Mouse (Mus musculus) left cerebral cortex, postnatal 36 days (tissue): ENCODE measurements around the gene Rplp2. TPM values are rescaled to one million over a fixed set of nuclear protein-coding genes. Genes with fewer than 3 reads are reported as not detected.
"Not testable (repeated sequence)": the region's sequence is repeated elsewhere in the genome, so short reads cannot be mapped to it uniquely, and the experiment has no call there.

Source experiments
- DNase-seq, 2 experiments: peaks; one replicate each; pipeline ENCODE4 v3.0.0; 2021 to 2022; ENCODE audit warnings: low spot score in 2 of 2, mixed read lengths in 1 of 2
- intact Hi-C: fragments of 180-260 bp; cut with DNase I; formaldehyde crosslinking; loops from one replicate; pipeline ENCODE4 v1.15.1; 2025
- total RNA-seq, 2 experiments: library from RNA; stranded (reverse); gene quantifications; 2 replicates each; pipeline ENCODE4 v1.2.3; 2021

The Rplp2 gene
- total RNA-seq, 2 experiments from 2014 or later, result 493 to 570 TPM

DNA sequence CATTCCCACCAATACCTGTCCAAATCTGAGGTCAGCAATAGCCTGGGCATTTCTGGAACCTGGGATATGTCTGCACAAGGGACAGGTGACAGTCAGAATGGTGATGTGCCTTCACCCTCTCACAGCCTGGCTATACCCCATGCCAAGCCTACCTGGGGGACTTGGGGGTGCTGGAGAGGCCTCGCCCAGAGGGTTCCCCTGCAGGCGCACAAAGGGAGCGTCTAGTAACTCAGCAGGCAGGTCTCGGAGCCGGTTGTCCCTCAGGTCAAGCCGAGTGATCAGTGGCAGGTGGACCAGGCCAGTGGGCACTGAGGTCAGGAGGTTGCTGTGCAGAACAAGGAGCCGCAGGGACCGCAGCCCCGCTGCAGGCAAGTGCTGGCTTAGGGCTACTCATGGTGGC lies 5.7 kb upstream of the Rplp2 start:
- intact Hi-C loops, result no loop called here
- DNase-seq, result no peak

DNA sequence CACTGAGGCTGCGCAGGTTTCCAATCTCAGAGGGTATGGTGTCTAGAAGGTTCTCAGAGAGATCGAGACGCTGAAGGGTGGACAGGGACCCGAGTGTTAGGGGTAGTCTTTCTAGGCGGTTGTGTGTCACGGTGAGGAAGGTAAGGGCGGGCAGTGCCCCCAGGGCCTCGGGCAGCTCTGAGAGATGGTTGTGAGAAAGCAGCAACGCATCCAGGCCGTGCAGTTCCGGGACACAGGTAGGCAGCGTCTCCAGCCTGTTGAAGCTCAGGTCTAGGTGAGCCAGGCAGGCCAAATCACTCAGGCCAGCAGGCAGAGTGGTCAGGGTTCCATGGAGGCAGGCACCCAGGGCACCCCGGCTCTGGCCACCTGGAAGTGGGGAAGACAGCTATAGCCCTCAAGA lies 5.0 kb upstream of the Rplp2 start:
- intact Hi-C loops, result no loop called here
- DNase-seq, result no peak

DNA sequence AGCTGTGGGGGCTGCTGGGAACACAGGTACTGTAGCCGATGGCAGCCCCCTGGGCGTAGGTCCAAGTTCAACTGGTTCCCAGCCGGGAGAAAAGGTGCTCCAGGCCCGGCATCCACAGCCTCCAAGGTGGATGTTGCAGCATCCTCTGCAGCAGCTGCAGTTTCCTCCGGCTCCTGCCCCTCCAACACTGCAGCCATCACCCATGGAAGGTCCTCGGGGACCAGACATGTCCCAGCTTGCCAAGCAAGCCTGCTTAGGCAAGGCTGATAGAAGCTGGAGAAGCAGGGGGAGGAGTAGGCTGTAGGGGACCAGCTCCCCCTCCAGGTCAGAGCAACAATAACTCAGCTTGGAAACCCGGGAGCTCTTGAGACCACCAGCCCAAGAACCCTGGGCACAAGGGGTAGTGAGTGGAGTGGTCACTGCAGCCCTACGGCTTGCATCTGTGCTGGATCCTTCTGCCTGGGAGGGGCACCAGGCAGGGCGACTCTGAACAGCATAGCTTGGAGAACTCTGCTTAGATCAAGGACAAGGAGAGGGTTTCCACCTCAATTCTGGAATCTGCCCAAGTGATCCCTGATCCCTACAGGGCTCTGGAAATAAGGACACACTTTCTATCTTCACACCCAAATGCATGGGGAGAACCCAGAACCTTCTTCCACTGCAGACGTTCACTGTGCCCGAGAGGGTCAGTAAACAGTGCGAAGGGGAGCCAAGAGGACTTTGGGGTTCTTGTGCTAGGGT lies 3.9 kb upstream of the Rplp2 start:
- intact Hi-C loops, result no loop called here
- DNase-seq, result no peak

DNA sequence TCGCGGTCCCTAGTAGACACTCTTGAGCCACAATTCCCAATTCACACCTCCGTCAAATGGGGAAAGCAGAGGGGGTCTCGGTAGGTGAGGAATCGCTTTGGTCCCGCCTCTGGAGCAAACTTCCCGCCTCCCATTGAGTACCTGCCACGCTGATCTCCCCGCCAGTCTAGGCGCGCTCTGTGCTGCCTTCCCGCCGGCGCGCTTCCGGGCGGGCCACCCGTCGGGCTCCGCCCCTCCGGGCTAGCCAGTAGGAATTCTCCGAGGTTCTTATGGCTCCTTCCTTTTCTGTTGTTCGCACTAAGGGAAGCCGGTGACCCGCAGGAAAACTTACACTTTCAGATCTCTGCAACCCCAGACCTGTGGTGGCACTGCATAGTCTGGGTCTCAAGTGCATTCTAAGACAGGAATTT lies 3.3 kb upstream of the Rplp2 start, which contains the start of gene Pidd1:
Gene Pidd1 (minus strand): TSS at position 198 of the 410 bp plus-strand sequence.
- DNase-seq, result no peak
- intact Hi-C loops, result no loop called here

DNA sequence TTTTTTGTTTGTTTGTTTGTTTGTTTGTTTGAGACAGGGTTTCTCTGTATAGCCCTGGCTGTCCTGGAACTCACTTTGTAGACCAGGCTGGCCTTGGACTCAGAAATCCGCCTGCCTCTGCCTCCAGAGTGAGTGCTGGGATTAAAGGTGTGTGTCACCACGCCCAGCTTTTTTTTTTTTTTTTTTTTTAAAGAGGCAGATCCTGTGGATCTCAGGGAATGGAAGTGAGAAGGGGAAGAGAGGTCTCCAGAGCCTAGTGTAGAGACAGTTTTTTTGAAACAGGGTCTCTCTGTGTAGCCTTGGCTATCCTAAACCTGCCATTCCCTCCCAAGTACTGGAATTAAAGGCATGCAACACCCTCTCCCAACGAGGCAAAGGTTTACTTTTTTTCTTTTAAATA lies 796 bp upstream of the Rplp2 start:
- intact Hi-C loops, DNase-seq: not testable (repeated sequence)

DNA sequence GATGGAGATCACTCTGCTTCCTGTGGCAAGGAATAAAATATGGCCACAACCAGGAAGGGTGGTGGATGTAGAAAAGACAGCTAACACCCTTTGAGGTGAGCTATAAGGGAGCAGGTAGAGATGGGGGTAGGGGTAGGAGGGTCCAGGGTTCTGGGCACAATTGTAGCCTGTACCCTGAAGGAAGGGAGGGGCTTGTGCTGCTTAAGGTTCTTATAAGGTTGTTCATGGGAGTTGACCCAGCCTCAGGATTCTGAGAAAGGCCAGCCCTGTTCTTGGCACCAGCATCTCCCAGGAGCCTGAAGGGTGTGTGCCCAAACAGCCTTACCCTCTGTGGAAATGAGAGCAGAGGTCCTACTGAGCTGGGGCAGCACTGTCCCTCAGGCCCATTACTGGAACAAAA lies 4.8 kb downstream of the Rplp2 start:
- intact Hi-C loops, result no loop called here
- DNase-seq, result no peak

DNA sequence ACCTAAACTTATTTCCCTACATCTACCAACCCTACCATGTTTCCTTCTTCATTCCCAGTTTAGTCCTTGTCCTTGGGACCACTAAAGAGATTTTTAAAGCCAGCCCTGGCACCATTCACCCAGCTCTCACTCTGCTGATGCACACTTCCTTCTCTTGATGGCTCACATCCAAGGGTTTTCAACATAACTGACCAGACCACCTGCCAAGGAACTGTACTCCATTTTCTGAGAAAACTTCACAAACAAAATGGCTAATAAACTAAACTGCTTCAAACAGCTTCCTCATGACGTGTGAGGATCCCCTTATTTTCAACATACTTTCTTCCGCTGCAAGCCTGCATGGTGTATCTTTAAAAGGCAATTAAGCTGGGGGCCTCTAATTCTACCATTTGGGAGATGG lies 6.5 kb downstream of the Rplp2 start:
- intact Hi-C loops, result no loop called here
- DNase-seq, result no peak

DNA sequence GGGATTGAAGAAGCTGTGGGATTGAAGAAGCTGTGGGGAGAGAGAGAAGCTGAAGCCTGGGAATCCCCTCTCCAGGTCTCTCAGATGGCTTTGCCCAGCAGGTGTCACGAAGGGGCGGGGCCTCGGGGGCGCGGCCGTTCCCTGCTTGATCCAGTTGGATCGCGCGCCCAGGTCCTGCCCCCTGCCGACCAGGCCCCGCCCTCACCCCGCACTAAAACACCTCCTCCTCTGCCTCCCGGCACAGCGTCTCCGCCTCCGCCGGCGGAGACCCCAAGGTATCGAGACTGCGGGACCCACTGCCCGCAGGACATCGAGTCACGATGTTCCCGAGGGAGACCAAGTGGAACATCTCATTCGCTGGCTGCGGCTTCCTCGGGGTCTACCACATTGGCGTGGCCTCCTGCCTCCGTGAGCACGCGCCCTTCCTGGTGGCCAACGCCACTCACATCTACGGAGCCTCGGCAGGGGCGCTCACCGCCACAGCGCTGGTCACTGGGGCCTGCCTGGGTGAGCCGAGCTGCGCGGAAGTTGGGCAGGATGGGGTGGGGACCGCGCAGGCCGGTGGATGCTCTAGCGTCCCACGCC lies 7.9 kb downstream of the Rplp2 start, which contains the start of gene Pnpla2:
Gene Pnpla2 (plus strand): TSS at position 232 of the 585 bp plus-strand sequence.
- intact Hi-C loops, result loop anchor here (5.0 kb wide), 1 partner anchor 43 kb away; the partner anchor contains the start of gene Gatd1
- peak; percentile 90 to 92 for DNase-seq

DNA sequence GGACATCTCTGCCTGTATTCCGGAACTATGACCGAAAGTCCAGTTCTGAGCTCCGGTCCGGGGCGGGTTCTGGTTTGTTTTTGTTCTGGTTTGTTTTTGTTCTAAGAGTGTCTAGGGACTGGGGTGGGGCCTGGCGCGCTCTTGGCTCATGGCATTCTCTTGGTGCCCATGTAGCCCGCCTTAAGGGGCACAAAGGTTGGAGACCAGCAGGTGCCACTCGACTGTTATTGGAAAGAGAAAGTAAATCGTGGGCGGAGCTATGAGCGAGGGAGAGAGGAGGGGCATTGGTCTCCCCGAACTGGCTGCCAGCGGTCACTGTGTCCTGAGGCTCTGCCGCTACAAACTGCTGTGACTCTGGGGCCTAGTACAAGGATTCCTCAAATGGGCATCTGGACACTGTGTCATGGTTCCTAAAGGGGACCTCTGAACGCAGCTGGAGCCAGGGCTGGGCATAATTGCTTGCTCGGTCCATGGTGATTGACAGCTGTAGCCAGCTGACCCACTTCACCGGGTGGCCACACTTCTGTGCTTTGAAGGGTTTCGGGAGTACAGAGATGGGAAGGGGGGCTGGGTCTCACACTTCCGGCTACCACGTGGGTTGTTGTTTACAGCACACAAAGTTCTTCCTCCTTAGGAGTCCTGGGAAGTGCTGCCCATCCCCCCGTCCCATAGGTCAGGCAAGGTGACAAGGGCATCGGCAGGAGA lies 8.6 kb downstream of the Rplp2 start:
- intact Hi-C loops, result loop anchor here (5.0 kb wide), 1 partner anchor 43 kb away; the partner anchor contains the start of gene Gatd1

DNA sequence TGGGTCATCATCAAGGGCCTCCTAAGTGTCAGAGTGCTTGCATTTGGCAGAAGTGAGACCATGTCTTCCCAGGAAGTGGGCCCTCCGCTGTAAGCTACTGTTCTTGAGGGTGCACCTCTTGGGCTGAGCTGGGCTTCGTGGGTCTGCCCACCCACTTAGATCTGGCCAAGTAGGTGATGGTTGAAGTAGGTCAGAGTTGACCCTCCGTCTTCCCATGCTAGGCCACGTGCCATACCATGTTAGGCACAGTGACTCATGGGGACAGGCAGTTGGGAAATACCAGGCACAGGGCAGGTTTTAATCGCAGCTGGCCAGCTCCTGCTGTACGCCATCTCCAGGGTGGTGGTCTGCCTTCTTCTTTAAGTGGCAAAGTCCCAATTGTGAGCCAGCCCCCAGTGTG lies 9.6 kb downstream of the Rplp2 start:
- intact Hi-C loops, result loop anchor here (5.0 kb wide), 1 partner anchor 44 kb away; the partner anchor contains the start of gene Gatd1
- no peak for DNase-seq

More for the DNA sequence above, 8.6 kb downstream of the Rplp2 start:
- DNase-seq, result peak; percentile 46 to 52

DNA sequence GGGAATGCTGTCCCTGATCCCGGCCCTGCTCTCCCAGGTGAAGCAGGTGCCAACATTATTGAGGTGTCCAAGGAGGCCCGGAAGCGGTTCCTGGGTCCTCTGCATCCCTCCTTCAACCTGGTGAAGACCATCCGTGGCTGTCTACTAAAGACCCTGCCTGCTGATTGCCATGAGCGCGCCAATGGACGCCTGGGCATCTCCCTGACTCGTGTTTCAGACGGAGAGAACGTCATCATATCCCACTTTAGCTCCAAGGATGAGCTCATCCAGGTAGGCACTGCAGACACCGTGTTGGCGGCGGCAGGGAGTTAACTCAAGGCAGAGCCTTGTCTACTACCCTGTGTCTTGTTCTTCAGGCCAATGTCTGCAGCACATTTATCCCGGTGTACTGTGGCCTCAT lies 10.1 kb downstream of the Rplp2 start:
- intact Hi-C loops, result loop anchor here (5.0 kb wide), 1 partner anchor 45 kb away; the partner anchor contains the start of gene Gatd1
- DNase-seq, result no peak

DNA sequence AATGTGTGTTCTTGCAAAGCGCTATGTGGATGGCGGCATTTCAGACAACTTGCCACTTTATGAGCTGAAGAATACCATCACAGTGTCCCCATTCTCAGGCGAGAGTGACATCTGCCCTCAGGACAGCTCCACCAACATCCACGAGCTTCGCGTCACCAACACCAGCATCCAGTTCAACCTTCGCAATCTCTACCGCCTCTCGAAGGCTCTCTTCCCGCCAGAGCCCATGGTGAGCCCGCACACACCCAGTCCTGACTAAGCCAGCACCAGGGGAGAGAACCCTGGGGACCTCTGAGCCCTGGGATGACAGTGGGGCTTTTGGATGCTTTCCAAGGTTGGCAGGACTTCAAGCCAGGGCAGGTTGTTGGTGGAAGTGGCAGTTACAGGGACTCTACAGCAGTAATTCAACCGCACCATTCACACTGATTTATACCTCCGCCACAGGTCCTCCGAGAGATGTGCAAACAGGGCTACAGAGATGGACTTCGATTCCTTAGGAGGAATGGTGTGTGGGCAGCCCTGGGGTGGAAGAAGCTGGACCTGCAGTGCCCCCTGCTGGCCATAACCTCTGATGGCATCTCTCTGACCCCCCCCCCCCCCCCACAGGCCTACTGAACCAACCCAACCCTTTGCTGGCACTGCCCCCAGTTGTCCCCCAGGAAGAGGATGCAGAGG lies 11.0 kb downstream of the Rplp2 start:
- intact Hi-C loops, result loop anchor here (5.0 kb wide), 1 partner anchor 46 kb away; the partner anchor contains the start of gene Gatd1
- DNase-seq, result peak in 1 of 2 experiments; percentile 12

DNA sequence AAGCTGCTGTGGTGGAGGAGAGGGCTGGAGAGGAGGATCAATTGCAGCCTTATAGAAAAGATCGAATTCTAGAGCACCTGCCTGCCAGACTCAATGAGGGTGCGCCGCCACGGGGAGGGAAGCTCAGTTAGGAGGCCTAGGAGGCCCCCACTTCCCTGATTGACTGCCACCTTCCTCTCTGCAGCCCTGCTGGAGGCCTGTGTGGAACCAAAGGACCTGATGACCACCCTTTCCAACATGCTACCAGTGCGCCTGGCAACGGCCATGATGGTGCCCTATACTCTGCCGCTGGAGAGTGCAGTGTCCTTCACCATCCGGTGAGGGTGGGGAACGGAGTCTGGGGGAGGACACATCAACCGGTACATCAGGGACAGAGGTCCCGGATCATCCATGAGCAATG lies 11.5 kb downstream of the Rplp2 start:
- no peak for DNase-seq
- intact Hi-C loops, result loop anchor here (5.0 kb wide), 1 partner anchor 46 kb away; the partner anchor contains the start of gene Gatd1

DNA sequence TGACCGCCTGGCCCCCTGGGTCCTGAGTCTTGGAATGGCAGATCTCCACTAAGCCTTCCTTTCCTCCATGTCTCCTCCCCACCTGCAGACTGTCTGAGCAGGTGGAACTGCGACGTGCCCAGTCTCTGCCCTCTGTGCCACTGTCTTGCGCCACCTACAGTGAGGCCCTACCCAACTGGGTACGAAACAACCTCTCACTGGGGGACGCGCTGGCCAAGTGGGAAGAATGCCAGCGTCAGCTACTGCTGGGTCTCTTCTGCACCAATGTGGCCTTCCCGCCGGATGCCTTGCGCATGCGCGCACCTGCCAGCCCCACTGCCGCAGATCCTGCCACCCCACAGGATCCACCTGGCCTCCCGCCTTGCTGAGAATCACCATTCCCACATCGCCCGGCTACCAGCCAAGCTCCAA lies 12.1 kb downstream of the Rplp2 start:
- intact Hi-C loops, result loop anchor here (5.0 kb wide), 1 partner anchor 47 kb away; the partner anchor contains the start of gene Gatd1
- DNase-seq, result no peak

DNA sequence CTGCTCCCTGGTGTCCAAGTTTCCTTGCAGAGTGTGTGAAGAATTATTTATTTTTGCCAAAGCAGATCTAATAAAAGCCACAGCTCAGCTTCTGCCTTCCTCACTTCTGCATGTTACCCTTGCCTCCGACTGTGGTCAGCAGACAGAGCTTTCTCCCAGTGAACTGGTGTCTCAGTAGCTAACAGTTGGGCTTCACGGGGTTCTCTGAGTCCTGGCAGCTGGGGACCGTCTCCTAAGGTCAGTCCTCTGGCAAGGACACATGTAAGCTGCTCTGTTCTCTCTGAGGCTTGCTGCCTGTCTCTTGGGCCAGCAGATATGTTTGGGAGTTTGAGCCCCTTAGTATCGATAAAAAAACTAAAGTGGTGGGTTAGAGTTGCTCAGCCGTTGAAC lies 12.8 kb downstream of the Rplp2 start:
- DNase-seq, result no peak
- intact Hi-C loops, result no loop called here

DNA sequence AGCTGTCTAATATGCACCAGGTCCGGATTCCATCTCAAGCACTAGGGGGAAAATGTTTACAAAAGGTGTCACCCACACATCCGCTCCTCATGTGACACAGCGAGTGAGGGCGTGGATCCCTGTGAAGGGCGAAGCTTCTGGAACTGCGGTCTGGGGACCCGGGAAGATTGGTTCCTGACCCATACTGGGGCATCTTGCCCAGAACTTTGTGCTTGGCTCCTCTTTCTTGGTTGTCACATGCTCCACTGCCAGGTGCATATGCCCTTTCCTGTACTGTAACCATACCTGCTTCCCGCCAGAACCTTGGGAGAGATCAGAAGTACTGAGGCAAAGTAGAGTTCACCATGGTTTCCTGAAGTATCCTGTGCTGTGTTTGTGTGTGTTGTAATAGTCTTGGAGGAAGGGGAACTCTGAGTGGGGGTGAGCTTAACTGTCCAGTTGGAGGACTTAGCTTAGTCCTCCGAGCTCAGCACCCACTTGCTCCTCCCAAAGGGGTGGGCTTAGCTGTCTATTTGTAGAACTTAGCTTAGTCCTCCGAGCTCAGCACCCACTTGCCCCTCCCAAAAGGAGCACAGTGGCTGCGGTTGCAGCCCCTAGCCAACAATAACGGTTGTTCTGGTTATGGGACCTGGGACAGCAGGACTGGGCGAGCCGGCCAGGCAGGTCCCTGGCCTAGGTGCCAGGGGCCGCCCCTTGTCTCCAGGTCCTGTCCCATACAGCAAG lies 13.4 kb downstream of the Rplp2 start, which contains the start of gene Cracr2b:
Gene Cracr2b (plus strand): TSS at position 704 of the 723 bp plus-strand sequence.
- intact Hi-C loops, result no loop called here
- DNase-seq, result no peak

DNA sequence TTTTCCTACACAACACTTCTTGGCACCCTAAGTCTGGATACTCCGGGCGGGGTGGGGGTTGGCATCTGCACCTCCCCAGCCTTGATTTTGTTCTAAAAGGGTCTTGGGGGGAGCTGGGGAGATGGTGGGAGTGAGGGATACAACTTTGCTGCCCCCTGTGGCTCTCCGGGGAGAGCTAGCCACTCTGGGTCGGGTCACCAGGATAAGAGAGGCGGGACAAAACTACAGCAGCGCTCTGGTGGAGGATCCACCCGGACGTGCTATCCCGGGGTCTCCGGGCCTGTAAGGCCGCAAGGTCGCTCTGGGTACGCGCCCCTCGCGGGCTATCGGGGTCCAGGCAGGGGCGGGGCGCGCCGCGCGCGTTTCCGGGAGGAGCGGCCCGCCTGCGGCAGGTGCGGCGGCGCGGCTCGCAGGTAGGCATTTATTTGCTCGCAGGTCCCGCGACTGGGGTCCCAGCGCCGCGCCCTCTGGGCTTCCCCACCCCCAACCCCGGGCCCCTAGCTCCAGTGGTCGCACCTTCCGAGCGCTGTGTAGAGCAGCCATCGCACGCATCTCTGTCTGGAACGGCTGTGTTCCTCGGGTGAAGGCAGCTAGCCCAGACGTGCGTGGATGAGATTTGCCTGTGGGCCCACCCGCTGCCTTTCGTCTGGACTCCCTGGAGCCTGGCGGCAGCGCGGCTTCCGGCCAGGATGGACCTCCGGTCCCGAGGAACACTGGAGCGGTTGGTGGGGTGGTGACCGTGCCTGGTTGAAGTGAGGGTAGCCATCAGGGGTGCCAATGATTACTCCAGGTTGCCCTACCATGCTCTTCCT lies 14.6 kb downstream of the Rplp2 start:
- intact Hi-C loops, result no loop called here
- DNase-seq, result no peak

DNA sequence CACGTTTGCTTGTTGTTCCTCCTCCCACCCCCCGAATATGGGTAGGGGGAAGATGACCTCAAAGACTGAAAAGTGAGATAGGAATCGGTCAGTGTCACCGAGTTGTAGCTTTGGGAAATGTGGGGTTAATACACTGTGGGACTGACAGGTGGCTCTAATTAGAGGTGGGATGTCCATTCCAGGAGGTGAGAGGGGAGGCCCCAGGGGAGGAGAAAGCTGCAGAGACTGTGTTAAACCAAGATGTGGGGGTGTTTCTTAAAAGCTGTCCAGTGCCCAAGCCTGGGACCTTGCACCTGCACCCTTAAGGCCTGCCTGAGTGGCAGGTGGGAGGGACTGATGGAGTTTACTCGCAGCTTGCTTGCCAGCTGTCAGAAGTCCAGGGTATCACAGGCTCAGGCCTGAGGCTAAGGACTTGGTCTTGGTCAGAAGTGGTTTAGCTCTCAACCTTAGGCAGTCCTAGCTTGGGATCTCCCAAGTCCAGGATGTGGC lies 15.2 kb downstream of the Rplp2 start:
- intact Hi-C loops, result no loop called here
- DNase-seq, result no peak
